Mouse (Mus musculus) cerebellum, adult 2 months (tissue): ENCODE results near the gene Ikzf1. TPM values are rescaled to one million over a fixed set of nuclear protein-coding genes. Genes with fewer than 3 reads are reported as not detected.

ENCODE experiments used
- DNase-seq, 2 experiments: peaks; one replicate each; pipeline ENCODE4 v3.0.0; 2021
- H3K27ac ChIP-seq: fragments of 200-500 bp; 2 replicates; pipeline ENCODE4 v1.5.1; 2012; ENCODE audit warnings: low read length, control low read depth, inconsistent platforms; ENCODE audit not compliant: insufficient read depth
- H3K27me3 ChIP-seq: fragments of 200-500 bp; 2 replicates; pipeline ENCODE4 v1.6.1; 2012; ENCODE audit warnings: inconsistent platforms, mild to moderate bottlenecking, low read length, moderate library complexity; ENCODE audit not compliant: control insufficient read depth, insufficient read depth
- H3K4me1 ChIP-seq: fragments of 200-500 bp; 2 replicates; pipeline ENCODE4 v1.6.1; 2011; ENCODE audit warnings: low read length; ENCODE audit not compliant: control insufficient read depth, insufficient read depth
- H3K4me3 ChIP-seq: fragments of 200-500 bp; replicated peaks from 2 replicates; pipeline ENCODE3; 2011; ENCODE audit warnings: mild to moderate bottlenecking, low read depth, low read length, control low read depth; ENCODE audit not compliant: insufficient read depth
- CTCF ChIP-seq: fragments of 200-500 bp; IDR thresholded peaks from 2 replicates; pipeline ENCODE4 v1.5.1; 2011; ENCODE audit warnings: low read depth, mild to moderate bottlenecking, control low read depth, low read length, moderate library complexity, borderline replicate concordance; ENCODE audit not compliant: insufficient read depth
- POLR2A ChIP-seq: fragments of 200-500 bp; IDR thresholded peaks from 2 replicates; pipeline ENCODE4 v1.6.1; 2011; ENCODE audit warnings: low read length, control low read depth, borderline replicate concordance; ENCODE audit not compliant: insufficient read depth
- WGBS: fragments of 180-500 bp; shearing (Covaris S2); methylation state at CpG from one replicate; pipeline ENCODE4 v1.1.7; 2018; 5-methylcytosine and 5-hydroxymethylcytosine counted together
- polyA plus RNA-seq: library from polyadenylated mRNA; depleted of rRNA; stranded (reverse); fragments of >200 nt; gene quantifications from 2 replicates; pipeline ENCODE4 v1.2.3, GENCODE M21; 2012

The Ikzf1 gene
- polyA plus RNA-seq, 1 experiment = 0.82 TPM

DNA sequence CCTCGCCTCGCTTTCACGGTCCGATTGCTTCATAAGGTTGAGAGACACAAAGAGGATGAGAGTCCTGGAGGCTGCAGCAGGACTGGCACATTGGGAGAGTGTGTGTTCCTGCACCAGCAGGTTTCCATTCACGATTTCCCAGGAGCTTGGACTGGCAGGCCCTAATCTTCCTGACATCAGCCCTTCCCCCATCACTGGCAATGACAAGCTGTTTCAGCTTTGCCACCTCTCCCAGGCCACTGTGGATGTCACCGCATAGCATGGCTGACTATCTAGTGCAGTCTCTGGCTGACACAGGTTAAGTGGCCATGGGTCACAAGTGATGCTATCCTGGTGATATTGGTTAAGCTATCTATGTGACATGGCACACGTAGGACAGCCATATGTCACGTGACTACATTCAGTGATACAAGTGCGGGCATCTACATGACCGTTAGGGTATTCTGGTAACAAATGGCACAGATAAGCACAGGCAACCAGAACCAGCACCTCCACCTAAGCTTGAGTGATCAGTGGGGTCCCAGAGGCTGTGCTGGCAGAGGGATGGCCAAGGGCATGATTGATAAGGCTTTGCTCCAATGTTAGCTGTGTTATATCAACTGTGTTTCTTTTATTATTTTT, 43.2 kb downstream of the Ikzf1 start:
- no peak overlapping the region for H3K27ac ChIP-seq
- WGBS = 79% methylated on average over 10 of the region's 10 CpGs
- DNase-seq = no peak
- no peak overlapping the region for H3K4me3 ChIP-seq
- H3K27me3 ChIP-seq = no peaks in the 10 kb centered on the region
- TF ChIP-seq POLR2A = no peak
- no peak for TF ChIP-seq CTCF
- no peaks in the 10 kb centered on the region for H3K4me1 ChIP-seq

DNA sequence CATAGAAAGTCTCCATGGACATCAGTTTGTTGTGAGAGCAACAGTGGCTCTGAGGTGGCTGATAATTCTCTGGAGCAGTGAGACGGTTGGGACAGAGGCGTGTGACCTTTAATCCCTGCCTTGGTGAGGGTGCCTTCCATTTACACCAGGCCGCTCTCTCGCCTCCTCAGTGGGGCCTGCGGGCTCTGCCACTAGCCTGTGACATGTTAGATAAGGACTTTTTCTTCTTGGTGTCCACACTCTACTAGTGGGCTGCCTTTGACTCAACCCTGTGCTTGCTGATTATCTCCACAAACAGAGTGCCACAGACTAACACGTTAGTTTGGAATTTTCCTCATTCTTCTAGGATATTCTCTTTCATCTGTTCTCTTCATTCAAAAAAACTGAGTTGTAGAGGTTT, 44.4 kb downstream of the Ikzf1 start:
- no peaks in the 10 kb centered on the region for H3K27me3 ChIP-seq
- no peak overlapping the region for H3K27ac ChIP-seq
- no peak overlapping the region for H3K4me3 ChIP-seq
- 89% methylated on average over 6 of the region's 6 CpGs for WGBS
- no peak for DNase-seq
- no peaks in the 10 kb centered on the region for H3K4me1 ChIP-seq
- TF ChIP-seq CTCF (no peak), POLR2A (no peak)

- no peak overlapping the region for H3K27ac ChIP-seq
- no peaks in the 10 kb centered on the region for H3K27me3 ChIP-seq
- WGBS = 91% methylated on average over 1 of the region's 1 CpGs
- no peak for DNase-seq
- no peak overlapping the region for H3K4me3 ChIP-seq
- H3K4me1 ChIP-seq = no peaks in the 10 kb centered on the region
- TF ChIP-seq CTCF (no peak), POLR2A (no peak)
These were observed 45.3 kb downstream of the Ikzf1 start for GRCm38 (mm10) chr11:11730062-11730461.

- Histone ChIP-seq H3K27ac (no peak overlapping the region), H3K4me3 (no peak overlapping the region), H3K27me3 (no peaks in the 10 kb centered on the region), H3K4me1 (no peaks in the 10 kb centered on the region)
- 97% methylated on average over 1 of the region's 1 CpGs for whole genome bisulfite sequencing
- DNase-seq = no peak
- TF ChIP-seq CTCF (no peak), POLR2A (no peak)
These were observed 46.9 kb downstream of the Ikzf1 start for GRCm38 (mm10) chr11:11731727-11732126.

- TF ChIP-seq CTCF = no peak
- no peak for TF ChIP-seq POLR2A
- H3K27ac ChIP-seq = no peak overlapping the region
These were observed 48.4 kb downstream of the Ikzf1 start for GRCm38 (mm10) chr11:11732972-11733770.

GRCm38 (mm10) chr11:11735155-11735554, 50.4 kb downstream of the Ikzf1 start:
- TF ChIP-seq POLR2A (no peak), CTCF (no peak)
- Histone ChIP-seq H3K27ac (no peak overlapping the region), H3K4me1 (no peaks in the 10 kb centered on the region), H3K27me3 (no peaks in the 10 kb centered on the region), H3K4me3 (no peak overlapping the region)
- no peak for DNase-seq
- 81% methylated on average over 6 of the region's 6 CpGs for WGBS

More at GRCm38 (mm10) chr11:11732972-11733770, 48.4 kb downstream of the Ikzf1 start:
- no peaks in the 10 kb centered on the region for H3K27me3 ChIP-seq
- no peak for DNase-seq
- WGBS = 57% methylated on average over 8 of the region's 8 CpGs
- H3K4me1 ChIP-seq = no peaks in the 10 kb centered on the region
- H3K4me3 ChIP-seq = no peak overlapping the region

GRCm38 (mm10) chr11:11736948-11737347, 52.1 kb downstream of the Ikzf1 start:
- H3K4me3 ChIP-seq = no peak overlapping the region
- WGBS = 84% methylated on average over 4 of the region's 4 CpGs
- TF ChIP-seq POLR2A (no peak), CTCF (no peak)
- H3K4me1 ChIP-seq = no peaks in the 10 kb centered on the region
- H3K27me3 ChIP-seq = no peaks in the 10 kb centered on the region
- no peak overlapping the region for H3K27ac ChIP-seq
- DNase-seq = no peak

GRCm38 (mm10) chr11:11737562-11737961, 52.8 kb downstream of the Ikzf1 start:
- no peaks in the 10 kb centered on the region for H3K4me1 ChIP-seq
- no peak overlapping the region for H3K4me3 ChIP-seq
- no peak for DNase-seq
- no peaks in the 10 kb centered on the region for H3K27me3 ChIP-seq
- no peak for TF ChIP-seq CTCF
- TF ChIP-seq POLR2A = no peak
- 56% methylated on average over 2 of the region's 2 CpGs for WGBS
- no peak overlapping the region for H3K27ac ChIP-seq
